Mouse (Mus musculus) erythroid progenitor cell, adult 5-6 weeks (primary cell): ENCODE results near the gene Lmbr1. TPM values are rescaled to one million over a fixed set of nuclear protein-coding genes. Genes with fewer than 3 reads are reported as not detected.
A peak's percentile ranks its signal among the peaks of the same experiment; 100 is the strongest.
"Not testable (repeated sequence)": the region's sequence is repeated elsewhere in the genome, so short reads cannot be mapped to it uniquely, and the experiment has no call there.

Experiments
- ATAC-seq: replicated peaks from 2 replicates; pipeline ENCODE4 v1.8.0; 2016; ENCODE audit warnings: moderate number of reproducible peaks, mild to moderate bottlenecking, moderate TSS enrichment, inconsistent platforms; ENCODE audit not compliant: poor library complexity, low FRiP score, severe bottlenecking
- total RNA-seq, 2 experiments: library from RNA; stranded (forward) in 1 of 2; stranded (reverse) in 1 of 2; fragments of 150-400 nt in 1 of 2; fragments of 186-747, 209-891 nt in 1 of 2; gene quantifications; 2 replicates each; pipeline versions ENCODE4 v1.2.3 to v1.2.4; 2015 to 2017; ENCODE audit warnings: low replicate concordance in 2 of 2

Gene Lmbr1
- total RNA-seq (2015; ENCODE audit: low replicate concordance), result 0.42 TPM in 1 of 2 replicates, not detected in the other
- 1.5 and 2.0 TPM in 2 replicates for total RNA-seq (2017; ENCODE audit: low replicate concordance)

GRCm38 (mm10) chr5:29378298-29379036, at the start of gene Lmbr1:
Gene Lmbr1, minus strand, starts transcription at chr5:29378390.
- peak; percentile 95 for ATAC-seq

GRCm38 (mm10) chr5:29423330-29423729, 45.1 kb upstream of the Lmbr1 start:
- not testable (repeated sequence) for ATAC-seq

GRCm38 (mm10) chr5:29413041-29413440, 34.9 kb upstream of the Lmbr1 start:
- no peak for ATAC-seq

- ATAC-seq, result no peak
Observed at GRCm38 (mm10) chr5:29410854-29411253, 32.7 kb upstream of the Lmbr1 start.

GRCm38 (mm10) chr5:29398427-29398826, 20.2 kb upstream of the Lmbr1 start:
- no peak for ATAC-seq

- no peak; the same call in 1 of the 2 replicates for ATAC-seq
Observed at GRCm38 (mm10) chr5:29388944-29389765, 11.0 kb upstream of the Lmbr1 start.

GRCm38 (mm10) chr5:29388181-29388943, 10.2 kb upstream of the Lmbr1 start:
- no peak for ATAC-seq

- ATAC-seq, result no peak
Observed at GRCm38 (mm10) chr5:29387591-29387990, 9.4 kb upstream of the Lmbr1 start.

- ATAC-seq, result no peak
Observed at GRCm38 (mm10) chr5:29382776-29383175, 4.6 kb upstream of the Lmbr1 start.

GRCm38 (mm10) chr5:29380091-29380490, 1.9 kb upstream of the Lmbr1 start:
- ATAC-seq, result no peak

GRCm38 (mm10) chr5:29377590-29378297, 446 bp downstream of the Lmbr1 start:
- peak; percentile 60 for ATAC-seq

GRCm38 (mm10) chr5:29363511-29363910, 14.7 kb downstream of the Lmbr1 start:
- ATAC-seq, result no peak

GRCm38 (mm10) chr5:29335836-29336235, 42.4 kb downstream of the Lmbr1 start:
- no peak for ATAC-seq

- no peak for ATAC-seq
Observed at GRCm38 (mm10) chr5:29322503-29322902, 55.7 kb downstream of the Lmbr1 start.

- no peak for ATAC-seq
Observed at GRCm38 (mm10) chr5:29309191-29309590, 69.0 kb downstream of the Lmbr1 start.

GRCm38 (mm10) chr5:29293194-29293593, 85.0 kb downstream of the Lmbr1 start:
- ATAC-seq, result no peak

- ATAC-seq, result no peak
Observed at GRCm38 (mm10) chr5:29290110-29290509, 88.1 kb downstream of the Lmbr1 start.

- ATAC-seq, result no peak
Observed at GRCm38 (mm10) chr5:29289703-29290102, 88.5 kb downstream of the Lmbr1 start.

- ATAC-seq, result no peak
Observed at GRCm38 (mm10) chr5:29281081-29281480, 97.1 kb downstream of the Lmbr1 start.

- ATAC-seq, result no peak
Observed at GRCm38 (mm10) chr5:29274746-29275145, 103.4 kb downstream of the Lmbr1 start.
